Mouse (Mus musculus) intestine, embryonic 16.5 days (tissue): Measurements from ENCODE around the gene Rplp2. TPM values are rescaled to one million over a fixed set of nuclear protein-coding genes. Genes with fewer than 3 reads are reported as not detected.

Experiments
- ATAC-seq: fragments of 200-750 bp; cut with Nextera tagmentation; 2 replicates; pipeline ENCODE4 v1.8.0; 2017; ENCODE audit warnings: moderate TSS enrichment, moderate library complexity
- H3K27ac ChIP-seq: fragments of 300-500 bp; sonication (generic); 2 replicates; pipeline ENCODE4 v1.5.1; 2014; ENCODE audit warnings: mild to moderate bottlenecking, low read length
- H3K27me3 ChIP-seq: fragments of 300-500 bp; sonication (generic); replicated peaks from 2 replicates; pipeline ENCODE4 v1.6.1; 2014; ENCODE audit warnings: low read length, control low read depth, mixed read lengths; ENCODE audit not compliant: control insufficient read depth, insufficient read depth
- H3K36me3 ChIP-seq: fragments of 300-500 bp; sonication (generic); 2 replicates; pipeline ENCODE4 v1.6.1; 2014; ENCODE audit warnings: low read length, control low read depth; ENCODE audit not compliant: control insufficient read depth, insufficient read depth
- H3K4me1 ChIP-seq: fragments of 300-500 bp; sonication (generic); 2 replicates; pipeline ENCODE4 v1.6.1; 2014; ENCODE audit warnings: low read length, control low read depth, mixed read lengths; ENCODE audit not compliant: control insufficient read depth, insufficient read depth
- H3K4me2 ChIP-seq: fragments of 300-500 bp; sonication (generic); 2 replicates; pipeline ENCODE4 v1.6.1; 2014; ENCODE audit warnings: low read depth, low read length, control low read depth
- H3K4me3 ChIP-seq: fragments of 300-500 bp; sonication (generic); 2 replicates; pipeline ENCODE4 v1.5.1; 2014; ENCODE audit warnings: mild to moderate bottlenecking, low read length
- H3K9ac ChIP-seq: fragments of 300-500 bp; sonication (generic); 2 replicates; pipeline ENCODE4 v1.6.1; 2014; ENCODE audit warnings: low read depth, low read length
- H3K9me3 ChIP-seq: fragments of 300-500 bp; sonication (generic); 2 replicates; pipeline ENCODE4 v1.6.1; 2016; ENCODE audit warnings: low read length, control low read depth; ENCODE audit not compliant: control insufficient read depth
- WGBS: fragments of 180-500 bp; shearing (Covaris S2); extraction: QIAGEN DNeasy Blood & Tissue Kit; methylation state at CpG from one replicate; pipeline ENCODE4 v1.1.7; 2014; 5-methylcytosine and 5-hydroxymethylcytosine counted together
- polyA plus RNA-seq: library from polyadenylated mRNA; unstranded; fragments of >200 nt; fragmentation: Nextera tagmentation; extraction: Ambion mirVana; gene quantifications from 2 replicates; pipeline ENCODE4 v1.2.1, GENCODE M21; 2015

The Rplp2 gene
- polyA plus RNA-seq, 1 experiment from 2014 or later, result 1,258 TPM

DNA sequence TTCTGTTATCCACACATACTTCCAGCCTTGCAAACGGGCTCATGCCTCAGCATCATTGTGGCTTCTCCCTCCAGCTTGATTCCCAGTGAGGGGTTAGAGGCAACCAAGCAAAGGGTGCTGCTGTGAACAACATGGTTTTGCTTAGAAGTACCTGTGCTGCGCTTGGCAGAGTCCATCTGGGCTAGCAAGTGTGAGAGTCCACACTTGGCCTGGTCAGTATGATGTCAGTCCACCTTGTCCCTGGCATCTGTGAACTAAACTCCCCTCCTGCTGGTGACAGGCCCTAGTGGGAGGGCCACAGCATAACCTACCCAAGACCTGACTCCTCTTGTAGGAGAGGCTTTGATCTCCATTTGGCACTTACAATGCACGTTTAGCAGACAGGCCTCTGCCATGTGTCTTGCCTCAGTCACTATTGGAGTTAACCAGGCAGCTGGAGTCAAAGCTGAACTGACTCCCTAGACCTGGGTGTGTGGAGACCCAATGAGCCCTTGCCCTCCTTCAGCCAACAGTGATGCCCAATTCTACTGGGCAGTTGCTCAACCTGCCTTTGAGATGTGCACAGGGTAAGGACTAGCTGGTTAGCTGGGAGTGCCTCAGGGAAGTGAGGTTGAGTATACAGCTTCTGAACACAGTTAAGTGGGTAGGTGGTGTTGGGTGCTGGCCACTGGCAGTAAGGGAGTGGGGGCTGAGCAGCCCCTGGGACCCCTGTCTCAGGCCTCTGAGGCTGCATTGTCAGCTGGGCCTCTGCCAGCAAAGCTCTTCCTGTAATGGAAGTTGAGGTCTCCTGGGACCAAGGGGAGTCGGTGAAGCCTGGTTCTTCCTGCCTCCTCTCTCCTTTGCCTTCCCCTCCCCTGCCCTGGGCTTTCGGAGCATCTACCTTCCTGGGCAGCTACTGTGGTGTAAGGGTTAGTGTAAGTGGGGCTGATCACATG is 37.3 kb downstream of the Rplp2 start:
- Histone ChIP-seq H3K27me3 (peaks cover 18% of the 10 kb centered on the region; the same call in 1 of the 2 replicates), H3K27ac (no peak overlapping the region), H3K9ac (no peak overlapping the region), H3K4me1 (peaks cover 20% of the 10 kb centered on the region), H3K36me3 (no peaks in the 10 kb centered on the region), H3K9me3 (no peaks in the 10 kb centered on the region), H3K4me3 (no peak overlapping the region), H3K4me2 (no peak overlapping the region)
- ATAC-seq, result no peak
- WGBS, result 71% methylated on average over 5 of the region's 5 CpGs

DNA sequence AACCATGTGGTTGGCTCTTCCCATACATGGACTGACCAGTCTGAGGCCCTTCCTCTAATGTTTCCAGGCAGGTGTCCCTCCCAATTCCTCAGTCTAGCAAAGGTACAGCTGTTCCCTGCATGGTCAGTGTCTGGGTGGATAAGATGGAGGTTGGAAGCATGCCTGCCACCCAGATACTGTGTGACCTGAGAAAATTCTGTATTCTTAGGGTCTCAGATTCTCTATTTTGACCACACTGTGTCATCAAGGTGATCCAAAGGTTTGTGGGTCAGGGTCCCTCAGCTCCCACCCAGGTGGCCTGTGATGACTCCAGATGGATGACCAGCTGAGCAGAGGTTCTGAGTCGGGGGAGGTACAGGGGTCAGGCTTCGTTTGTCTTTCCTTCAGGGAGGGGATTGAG is 38.0 kb downstream of the Rplp2 start:
- 58% methylated on average over 2 of the region's 2 CpGs for WGBS
- no peak for ATAC-seq
- Histone ChIP-seq H3K4me3 (no peak overlapping the region), H3K36me3 (no peaks in the 10 kb centered on the region), H3K9ac (no peak overlapping the region), H3K4me2 (no peak overlapping the region), H3K27me3 (peaks cover 18% of the 10 kb centered on the region; the same call in 1 of the 2 replicates), H3K9me3 (no peaks in the 10 kb centered on the region), H3K27ac (no peak overlapping the region), H3K4me1 (peaks cover 20% of the 10 kb centered on the region)

DNA sequence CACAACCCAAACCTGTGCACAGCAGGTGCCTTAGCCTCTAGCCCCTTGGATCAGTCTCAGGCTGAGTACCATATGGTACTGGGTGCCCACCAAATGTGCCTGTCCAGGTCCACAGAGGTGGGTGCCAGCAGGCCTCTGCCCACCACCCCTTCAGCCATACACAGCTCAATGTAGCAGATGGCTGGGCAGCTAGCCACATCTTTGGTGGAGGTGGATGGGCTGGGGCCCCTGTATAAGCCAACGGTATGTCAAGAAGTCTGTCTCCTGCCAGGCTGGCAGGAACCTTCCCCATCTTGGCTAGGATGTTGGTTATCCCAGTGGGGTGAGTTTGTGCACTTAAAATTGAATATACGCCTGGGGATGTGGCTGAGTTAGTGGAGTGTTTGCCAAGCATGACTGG is 38.4 kb downstream of the Rplp2 start:
- Histone ChIP-seq H3K4me2 (no peak overlapping the region), H3K9me3 (no peaks in the 10 kb centered on the region), H3K27me3 (peaks cover 18% of the 10 kb centered on the region; the same call in 1 of the 2 replicates), H3K36me3 (no peaks in the 10 kb centered on the region), H3K4me3 (no peak overlapping the region), H3K27ac (no peak overlapping the region), H3K4me1 (peaks cover 20% of the 10 kb centered on the region), H3K9ac (no peak overlapping the region)
- WGBS, result 86% methylated on average over 2 of the region's 2 CpGs
- ATAC-seq, result no peak

DNA sequence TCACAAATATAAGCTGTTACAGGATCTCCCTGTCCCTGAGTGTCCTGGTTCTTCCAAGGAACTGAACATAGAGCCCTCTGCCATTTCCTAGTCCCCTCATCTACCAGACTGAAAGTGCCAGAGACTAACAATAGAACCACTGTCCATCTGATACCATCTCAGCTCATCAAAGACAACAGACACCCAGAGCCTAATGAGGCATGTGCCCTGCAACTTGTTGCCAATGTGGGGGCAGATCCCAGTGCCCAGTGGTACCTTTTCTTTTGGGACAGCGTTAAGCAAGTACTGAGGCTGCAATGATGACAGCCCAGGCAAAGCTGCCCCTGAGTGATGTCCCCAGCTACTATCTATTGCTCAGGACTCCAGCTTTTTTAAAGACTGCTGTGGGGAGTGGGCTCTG is 39.1 kb downstream of the Rplp2 start:
- peaks cover 14% of the 10 kb centered on the region; the same call in 1 of the 2 replicates for H3K27me3 ChIP-seq
- peaks cover 16% of the 10 kb centered on the region for H3K4me1 ChIP-seq
- ATAC-seq, result no peak
- no peak overlapping the region for H3K9ac ChIP-seq
- no peaks in the 10 kb centered on the region for H3K36me3 ChIP-seq
- WGBS, result 100% methylated on average over 1 of the region's 1 CpGs
- H3K4me2 ChIP-seq, result no peak overlapping the region
- no peaks in the 10 kb centered on the region for H3K9me3 ChIP-seq
- H3K27ac ChIP-seq, result no peak overlapping the region
- H3K4me3 ChIP-seq, result no peak overlapping the region

DNA sequence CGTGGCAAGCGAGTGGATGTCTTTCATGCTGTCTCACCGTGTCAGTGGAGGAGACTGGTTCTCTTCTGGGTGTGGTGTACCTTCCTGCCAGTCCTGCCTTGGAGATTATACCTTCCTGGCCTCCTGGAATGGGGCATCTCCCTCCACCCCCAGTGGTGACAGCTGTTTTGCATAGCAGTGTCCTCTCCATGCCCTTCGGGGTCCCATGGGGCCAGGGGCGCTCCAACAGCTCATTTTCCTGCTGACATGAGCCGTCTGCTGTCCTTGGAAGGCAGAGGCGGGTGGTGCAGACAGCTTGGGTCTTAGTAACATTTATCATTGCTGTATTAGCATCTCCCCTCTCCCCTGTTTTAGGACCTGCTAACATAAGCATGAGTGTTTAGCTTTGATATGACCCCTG is 40.0 kb downstream of the Rplp2 start:
- Histone ChIP-seq H3K36me3 (no peaks in the 10 kb centered on the region), H3K27ac (no peak overlapping the region)
- WGBS, result 81% methylated on average over 7 of the region's 7 CpGs

DNA sequence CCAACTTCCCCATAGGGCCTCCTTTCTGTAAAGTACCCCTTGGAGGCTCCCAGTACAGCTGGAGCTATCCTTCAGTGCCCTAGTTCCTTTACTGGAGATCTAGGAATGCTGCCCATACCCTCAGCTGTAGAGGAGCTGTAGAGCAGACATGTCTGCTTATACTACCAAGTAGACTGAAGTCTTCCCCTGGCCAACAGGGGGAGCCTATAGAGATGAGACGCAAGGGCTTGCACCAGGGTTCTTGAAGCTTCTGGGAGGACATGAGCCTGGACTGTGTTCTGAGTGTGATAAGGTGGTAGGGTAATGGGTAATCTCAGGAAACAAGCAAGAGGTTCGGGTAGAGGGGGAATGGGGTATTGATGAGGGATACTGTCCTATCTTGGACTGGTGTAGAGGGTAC is 44.0 kb downstream of the Rplp2 start:
- no peaks in the 10 kb centered on the region for H3K27me3 ChIP-seq
- H3K4me1 ChIP-seq, result no peaks in the 10 kb centered on the region
- WGBS, result 77% methylated on average over 2 of the region's 2 CpGs
- H3K4me2 ChIP-seq, result no peak overlapping the region
- no peak overlapping the region for H3K4me3 ChIP-seq
- no peaks in the 10 kb centered on the region for H3K9me3 ChIP-seq
- ATAC-seq, result no peak
- H3K27ac ChIP-seq, result no peak overlapping the region
- no peak overlapping the region for H3K9ac ChIP-seq
- H3K36me3 ChIP-seq, result peaks cover 5% of the 10 kb centered on the region; the same call in 1 of the 2 replicates

More for the DNA sequence above, 40.0 kb downstream of the Rplp2 start:
- no peak for ATAC-seq
- Histone ChIP-seq H3K4me2 (no peak overlapping the region), H3K4me3 (no peak overlapping the region), H3K4me1 (peaks cover 7% of the 10 kb centered on the region), H3K9me3 (no peaks in the 10 kb centered on the region), H3K27me3 (peaks cover 8% of the 10 kb centered on the region; the same call in 1 of the 2 replicates), H3K9ac (no peak overlapping the region)

DNA sequence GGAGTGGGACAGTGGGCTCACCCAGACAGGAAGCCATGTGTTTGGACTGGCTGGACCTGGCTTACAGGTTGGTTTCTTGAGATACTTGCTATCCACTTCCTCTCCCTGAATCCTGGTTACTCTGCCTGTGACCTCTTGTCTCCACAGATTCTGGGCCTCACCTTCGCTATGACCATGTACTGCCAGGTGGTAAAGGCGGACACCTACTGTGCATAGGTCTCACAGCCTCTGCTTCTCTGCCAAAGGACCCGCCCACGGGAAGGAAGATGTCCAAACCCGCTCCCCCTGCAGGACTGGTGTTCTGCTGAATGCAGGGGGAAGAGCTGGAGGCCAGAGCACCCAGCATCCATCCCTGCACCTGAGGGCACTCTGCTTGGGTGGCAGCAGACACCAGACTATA is 45.6 kb downstream of the Rplp2 start:
- WGBS, result 87% methylated on average over 5 of the region's 5 CpGs
- Histone ChIP-seq H3K27me3 (no peaks in the 10 kb centered on the region), H3K36me3 (peaks cover 5% of the 10 kb centered on the region; the same call in 1 of the 2 replicates), H3K4me1 (no peaks in the 10 kb centered on the region), H3K9ac (no peak overlapping the region), H3K27ac (no peak overlapping the region), H3K4me2 (no peak overlapping the region), H3K4me3 (no peak overlapping the region), H3K9me3 (no peaks in the 10 kb centered on the region)
- no peak for ATAC-seq

DNA sequence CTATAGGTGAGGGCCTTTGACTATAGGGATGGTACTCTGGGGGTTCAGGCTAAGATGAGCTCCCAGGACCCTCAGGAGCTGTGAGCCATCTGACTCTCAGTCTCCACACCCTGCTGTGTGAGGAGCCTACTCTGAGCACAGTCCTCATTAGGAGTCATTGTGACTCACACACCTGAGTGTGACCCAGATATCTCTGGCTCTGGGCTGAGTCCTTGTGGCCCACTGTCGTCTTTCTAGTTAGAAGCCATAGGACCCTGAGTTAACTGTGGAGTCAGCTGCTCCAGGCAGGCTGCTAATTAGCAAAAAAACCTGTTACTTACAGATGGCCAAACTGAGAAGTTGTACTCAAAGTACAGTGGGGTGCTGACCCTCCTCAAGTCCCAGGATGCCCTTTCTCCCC is 46.6 kb downstream of the Rplp2 start:
- no peak overlapping the region for H3K4me2 ChIP-seq
- no peaks in the 10 kb centered on the region for H3K4me1 ChIP-seq
- ATAC-seq, result no peak
- WGBS, result 82% methylated on average over 1 of the region's 1 CpGs
- H3K4me3 ChIP-seq, result no peak overlapping the region
- H3K9ac ChIP-seq, result no peak overlapping the region
- H3K27ac ChIP-seq, result no peak overlapping the region
- H3K9me3 ChIP-seq, result no peaks in the 10 kb centered on the region
- peaks cover 5% of the 10 kb centered on the region; the same call in 1 of the 2 replicates for H3K36me3 ChIP-seq
- no peaks in the 10 kb centered on the region for H3K27me3 ChIP-seq

DNA sequence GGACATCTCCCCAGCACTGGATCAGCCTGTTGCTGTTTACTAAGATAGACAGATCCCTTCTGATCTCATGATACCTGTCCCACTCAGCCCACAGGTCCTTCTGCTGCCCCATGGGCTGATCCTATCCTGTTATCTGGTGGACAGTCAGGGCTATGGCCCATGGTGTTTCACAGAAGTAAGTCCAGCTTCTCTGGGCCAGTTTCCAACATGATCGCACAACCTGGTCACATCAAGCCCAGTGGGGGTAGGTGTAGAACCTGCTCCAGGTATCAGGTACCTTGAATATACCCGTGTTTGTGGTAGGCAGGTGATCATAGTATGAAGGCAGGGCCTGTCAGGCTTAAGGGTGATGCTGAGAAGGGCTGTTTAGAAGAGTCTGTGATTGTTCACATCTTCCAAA is 48.2 kb downstream of the Rplp2 start:
- Histone ChIP-seq H3K9me3 (no peaks in the 10 kb centered on the region), H3K36me3 (peaks cover 5% of the 10 kb centered on the region; the same call in 1 of the 2 replicates), H3K4me2 (no peak overlapping the region), H3K4me1 (no peaks in the 10 kb centered on the region), H3K27ac (no peak overlapping the region), H3K4me3 (no peak overlapping the region), H3K27me3 (no peaks in the 10 kb centered on the region), H3K9ac (no peak overlapping the region)
- ATAC-seq, result no peak
- WGBS, result 81% methylated on average over 2 of the region's 2 CpGs
